Mouse (Mus musculus): ENCODE data around the gene Hist1h1b.
"Not testable (repeated sequence)": the region's sequence is repeated elsewhere in the genome, so short reads cannot be mapped to it uniquely, and the experiment has no call there.

The Hist1h1b gene

DNA sequence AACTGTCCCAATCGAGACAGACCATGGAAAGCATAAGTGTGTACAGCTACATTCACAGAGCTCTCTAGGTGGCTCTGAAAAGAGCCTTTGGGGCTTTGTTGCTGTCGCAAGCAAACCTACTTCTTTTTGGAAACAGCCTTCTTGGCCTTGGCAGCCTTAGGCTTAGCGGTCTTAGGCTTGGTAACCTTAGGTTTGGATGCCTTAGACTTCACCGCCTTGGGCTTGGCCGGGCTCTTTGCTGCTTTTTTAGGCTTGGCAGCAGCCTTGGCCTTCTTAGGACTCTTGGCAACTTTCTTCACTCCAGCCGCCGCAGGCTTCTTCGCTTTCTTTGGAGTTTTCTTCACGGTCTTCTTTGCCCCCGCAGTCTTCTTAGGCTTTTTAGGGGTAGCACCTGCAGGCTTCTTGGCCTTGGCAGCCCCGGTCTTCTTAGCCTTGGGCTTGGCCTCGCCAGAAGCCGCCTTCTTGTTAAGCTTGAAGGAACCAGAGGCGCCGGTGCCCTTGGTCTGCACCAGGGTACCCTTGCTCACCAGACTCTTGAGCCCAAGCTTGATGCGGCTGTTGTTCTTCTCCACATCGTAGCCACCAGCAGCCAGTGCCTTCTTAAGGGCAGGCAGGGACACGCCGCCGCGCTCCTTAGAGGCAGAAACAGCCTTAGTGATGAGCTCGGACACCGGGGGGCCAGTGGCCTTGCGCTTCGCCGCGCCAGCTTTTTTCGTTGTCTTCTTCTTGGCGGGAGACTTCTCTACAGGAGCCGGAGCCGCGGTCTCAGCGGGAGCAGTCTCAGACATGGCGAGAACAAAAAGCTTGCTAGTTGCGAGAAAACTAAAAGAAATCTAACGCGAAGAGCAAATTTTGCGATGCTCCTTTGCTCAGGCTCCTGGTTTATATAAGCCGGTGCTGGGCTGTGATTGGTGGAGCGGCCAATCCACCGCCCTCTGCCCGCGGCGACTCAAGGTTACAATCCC is at the start of gene Hist1h1b:
Hist1h1b (minus strand) TSS at position 859 of the 965 bp plus-strand sequence.
- no peak for DNase-seq (ENCODE audit: low read depth, low spot score)

GRCm38 (mm10) chr13:21828511-21828910 is 48.1 kb upstream of the Hist1h1b start:
- DNase-seq (ENCODE audit: low read depth, low spot score), result no peak

- DNase-seq (ENCODE audit: low read depth, low spot score), result not testable (repeated sequence)
Measured at GRCm38 (mm10) chr13:21820082-21820890, 39.9 kb upstream of the Hist1h1b start.

- DNase-seq (ENCODE audit: low read depth, low spot score), result not testable (repeated sequence)
Measured at GRCm38 (mm10) chr13:21812092-21812491, 31.7 kb upstream of the Hist1h1b start.

DNA sequence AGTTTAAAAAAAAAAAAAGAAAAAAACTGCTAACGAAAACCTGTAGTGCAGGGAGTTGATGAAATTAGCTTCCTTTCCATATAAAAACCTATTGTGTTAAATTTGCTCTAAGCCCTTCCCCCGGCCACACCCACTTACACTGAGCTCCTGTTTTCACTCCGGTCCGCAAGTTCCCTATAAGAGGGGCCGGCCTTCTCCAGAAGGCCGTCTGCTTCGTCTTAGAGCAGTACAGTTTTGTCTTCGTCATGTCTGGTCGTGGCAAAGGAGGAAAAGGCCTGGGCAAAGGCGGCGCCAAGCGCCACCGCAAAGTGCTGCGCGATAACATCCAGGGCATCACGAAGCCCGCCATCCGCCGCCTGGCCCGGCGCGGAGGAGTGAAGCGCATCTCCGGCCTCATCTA is 31.1 kb upstream of the Hist1h1b start, which contains the start of gene Hist1h4m:
Hist1h4m (plus strand) TSS at position 208 of the 400 bp plus-strand sequence.
- not testable (repeated sequence) for DNase-seq (ENCODE audit: low read depth, low spot score)

DNA sequence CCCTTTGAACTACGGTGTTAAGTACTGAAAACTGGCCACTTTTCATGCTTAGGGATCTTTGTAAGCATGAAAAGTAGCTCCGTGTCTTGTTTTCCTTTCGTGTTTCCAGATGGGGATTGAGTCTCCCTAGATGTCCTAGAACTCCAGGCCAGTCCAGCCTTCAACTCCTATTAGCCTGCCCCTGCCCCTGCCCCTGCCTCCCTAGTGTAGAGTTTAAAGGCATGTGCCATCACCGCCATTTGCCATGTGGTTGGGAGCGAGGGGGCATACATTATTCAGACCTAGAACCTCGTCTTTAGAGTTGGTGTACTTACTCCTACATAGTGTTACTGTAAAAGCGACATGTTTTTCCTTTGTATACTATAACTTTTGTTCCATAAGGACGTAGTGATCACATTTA is 30.6 kb upstream of the Hist1h1b start:
- DNase-seq (ENCODE audit: low read depth, low spot score), result not testable (repeated sequence)

DNA sequence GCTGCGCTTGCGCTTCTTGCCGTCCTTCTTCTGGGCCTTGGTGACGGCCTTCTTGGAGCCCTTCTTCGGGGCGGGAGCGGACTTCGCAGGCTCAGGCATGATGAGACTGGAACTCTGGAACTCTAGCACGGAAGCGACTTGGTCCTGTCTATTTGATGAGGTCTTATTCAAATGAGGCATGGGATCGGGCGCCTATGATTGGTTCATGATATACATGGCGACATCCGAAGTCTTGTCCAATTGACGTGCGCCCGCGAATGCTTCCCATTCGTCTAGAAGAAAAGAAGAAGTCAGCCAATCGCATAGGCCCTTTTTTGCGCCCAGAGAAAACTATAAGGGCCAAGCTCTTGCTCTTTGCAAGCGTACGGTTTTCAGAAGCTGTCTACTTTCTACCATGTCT is 29.6 kb upstream of the Hist1h1b start, which contains the start of the genes Hist1h2bq and Hist1h2ao:
Hist1h2bq (minus strand) TSS at position 125 of the 400 bp plus-strand sequence.
Hist1h2ao (plus strand) TSS at position 393 of the 400 bp plus-strand sequence.
- DNase-seq (ENCODE audit: low read depth, low spot score), result not testable (repeated sequence)

DNA sequence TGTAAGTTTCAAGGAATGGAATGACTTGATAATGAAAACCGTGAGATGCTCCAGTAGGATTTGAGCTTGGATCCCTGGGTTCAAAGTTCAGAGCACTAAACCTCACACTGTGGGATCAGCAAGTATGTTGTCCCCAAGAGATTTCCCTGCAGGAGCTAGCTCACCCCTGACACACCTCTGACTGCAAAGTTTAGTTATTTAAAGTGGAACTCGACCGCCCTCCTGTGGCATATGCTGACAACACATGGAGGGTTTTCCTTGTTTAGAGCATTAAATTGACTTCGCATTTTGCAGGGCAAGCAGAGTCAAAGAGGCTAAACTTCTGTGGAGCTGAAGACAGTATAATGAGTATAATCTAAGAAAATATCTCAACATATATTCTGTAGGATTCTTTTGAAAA is 22.6 kb upstream of the Hist1h1b start:
- DNase-seq (ENCODE audit: low read depth, low spot score), result not testable (repeated sequence)

GRCm38 (mm10) chr13:21797163-21797562 is 16.7 kb upstream of the Hist1h1b start:
- DNase-seq (ENCODE audit: low read depth, low spot score), result not testable (repeated sequence)

DNA sequence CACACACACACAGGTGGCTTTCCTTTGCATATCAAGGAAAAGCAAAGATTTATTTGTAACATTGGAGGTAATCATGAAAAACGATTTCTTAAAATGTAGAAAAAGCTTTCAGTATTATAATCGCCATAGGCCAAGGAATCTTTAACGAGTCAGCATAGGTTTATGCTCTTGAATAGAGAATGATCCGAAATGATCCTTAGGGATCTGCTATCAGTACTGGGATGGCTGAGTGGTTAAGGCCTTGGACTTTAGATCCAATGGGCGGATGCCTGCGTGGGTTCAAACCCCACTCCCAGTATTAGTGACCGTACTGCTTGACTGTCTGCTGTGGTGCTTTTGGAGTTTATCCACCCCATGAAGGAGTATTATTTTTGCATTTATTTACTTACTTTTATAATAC is 15.2 kb upstream of the Hist1h1b start:
- DNase-seq (ENCODE audit: low read depth, low spot score), result no peak

DNA sequence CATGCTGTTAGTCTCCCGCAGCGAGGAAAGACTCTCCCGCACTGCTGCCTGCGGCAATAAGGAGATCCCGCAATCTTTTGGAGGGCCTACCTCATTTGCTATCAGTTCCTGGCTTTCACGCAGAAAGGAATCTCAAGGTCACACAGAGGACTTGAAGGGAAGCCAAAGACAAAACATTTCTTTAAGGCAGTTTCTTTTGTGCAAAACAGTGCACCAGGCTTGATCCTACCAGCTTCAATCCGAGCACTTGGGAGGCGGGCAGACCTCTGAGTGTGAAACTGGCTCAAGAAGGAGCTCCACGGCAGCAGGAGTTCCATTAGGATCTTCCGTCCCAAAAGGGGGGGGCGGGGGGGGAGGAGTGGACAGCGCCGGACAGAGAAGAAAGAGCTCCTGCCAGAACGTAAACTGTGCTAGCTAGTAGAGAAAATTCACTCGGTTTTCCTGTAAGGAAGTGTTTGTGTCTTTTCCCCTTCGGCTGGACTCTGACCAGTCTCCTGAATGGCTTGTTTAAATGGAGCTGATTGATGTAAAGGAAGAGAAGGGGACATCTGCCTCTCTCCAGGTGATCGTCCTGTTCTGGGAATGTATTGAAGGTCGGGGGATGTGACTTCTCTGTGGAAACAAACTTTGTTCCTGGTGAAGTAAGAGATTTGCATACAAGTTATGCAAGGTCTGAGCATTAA is 10.3 kb upstream of the Hist1h1b start:
- no peak for DNase-seq (ENCODE audit: low read depth, low spot score)

DNA sequence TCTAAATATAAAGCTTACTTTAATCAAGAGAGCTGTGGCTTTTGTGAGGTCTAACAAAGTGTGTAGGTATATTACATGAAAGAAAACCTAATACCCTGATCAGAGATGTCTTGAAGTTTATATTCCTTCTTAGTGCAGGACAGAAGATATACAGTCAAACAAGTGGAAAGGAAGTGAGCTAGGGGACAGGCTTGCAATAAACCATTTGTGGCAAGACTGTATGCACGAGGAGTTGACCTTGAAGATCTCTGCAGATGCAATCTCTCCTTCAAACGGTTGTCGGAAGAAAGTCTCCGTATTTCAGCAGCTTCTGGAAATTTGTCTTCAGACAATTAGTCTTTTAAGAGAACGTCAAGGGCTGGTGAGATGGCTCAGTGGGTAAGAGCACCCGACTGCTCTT is 9.5 kb upstream of the Hist1h1b start:
- no peak for DNase-seq (ENCODE audit: low read depth, low spot score)

- DNase-seq (ENCODE audit: low read depth, low spot score), result no peak
Measured at GRCm38 (mm10) chr13:21787760-21788593, 7.6 kb upstream of the Hist1h1b start.

DNA sequence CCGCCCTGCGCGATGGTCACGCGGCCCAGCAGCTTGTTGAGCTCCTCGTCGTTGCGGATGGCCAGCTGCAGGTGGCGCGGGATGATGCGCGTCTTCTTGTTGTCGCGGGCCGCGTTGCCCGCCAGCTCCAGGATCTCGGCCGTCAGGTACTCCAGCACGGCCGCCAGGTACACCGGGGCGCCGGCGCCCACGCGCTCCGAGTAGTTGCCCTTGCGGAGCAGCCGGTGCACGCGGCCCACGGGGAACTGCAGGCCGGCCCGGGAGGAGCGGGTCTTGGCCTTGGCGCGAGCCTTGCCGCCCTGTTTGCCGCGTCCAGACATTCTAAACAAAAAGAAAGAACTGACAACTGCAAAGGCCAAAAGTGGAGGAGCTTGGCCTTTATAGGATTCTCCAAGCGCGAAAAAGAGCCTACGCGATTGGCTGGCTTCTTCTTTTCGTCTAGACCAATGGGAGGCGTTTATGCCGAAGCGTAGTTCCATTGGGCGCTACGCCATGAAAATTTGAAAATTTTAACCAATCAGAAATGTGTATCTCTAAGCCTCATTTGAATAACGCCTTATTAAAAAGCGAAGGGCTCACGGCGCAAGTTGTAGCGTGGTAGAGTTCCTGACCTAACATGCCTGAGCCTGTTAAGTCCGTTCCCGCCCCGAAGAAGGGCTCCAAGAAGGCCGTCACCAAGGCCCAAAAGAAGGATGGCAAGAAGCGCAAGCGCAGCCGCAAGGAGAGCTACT is 6.6 kb upstream of the Hist1h1b start, which contains the start of the genes Hist1h2an and Hist1h2bp:
Hist1h2an (minus strand) TSS at position 320 of the 731 bp plus-strand sequence.
Hist1h2bp (plus strand) TSS at position 563 of the 731 bp plus-strand sequence.
- peak; percentile 93 for DNase-seq (ENCODE audit: low read depth, low spot score)

- DNase-seq (ENCODE audit: low read depth, low spot score), result no peak
Measured at GRCm38 (mm10) chr13:21786189-21786898, 5.9 kb upstream of the Hist1h1b start.

DNA sequence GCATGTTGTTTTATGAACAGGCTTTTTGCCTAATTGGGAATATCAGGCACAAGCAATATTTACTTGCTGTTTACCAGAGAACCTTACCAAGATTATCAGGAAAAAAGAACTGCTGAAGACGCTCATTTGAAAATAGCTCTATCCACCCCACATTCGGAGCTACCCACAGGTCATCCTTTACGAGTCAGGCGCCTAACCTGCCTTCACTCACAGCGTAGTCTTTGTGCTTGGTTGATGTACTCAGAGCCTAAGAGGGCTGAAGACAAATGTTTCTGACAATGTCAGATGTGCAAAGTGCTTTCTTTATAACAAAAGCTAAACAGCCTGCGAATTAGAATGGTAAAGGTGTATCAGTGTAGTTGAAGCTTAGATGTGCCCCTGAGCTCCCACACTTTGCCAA is 3.9 kb upstream of the Hist1h1b start:
- no peak for DNase-seq (ENCODE audit: low read depth, low spot score)

- DNase-seq (ENCODE audit: low read depth, low spot score), result no peak
Measured at GRCm38 (mm10) chr13:21783734-21784161, 3.3 kb upstream of the Hist1h1b start.

GRCm38 (mm10) chr13:21783255-21783617 is 2.8 kb upstream of the Hist1h1b start, which contains the start of gene Hist1h3i:
Hist1h3i (minus strand) TSS chr13:21783370.
- DNase-seq (ENCODE audit: low read depth, low spot score), result peak; percentile 61
